ENCODE assay signal across 8 mouse cellular contexts in the genomic region with DNA sequence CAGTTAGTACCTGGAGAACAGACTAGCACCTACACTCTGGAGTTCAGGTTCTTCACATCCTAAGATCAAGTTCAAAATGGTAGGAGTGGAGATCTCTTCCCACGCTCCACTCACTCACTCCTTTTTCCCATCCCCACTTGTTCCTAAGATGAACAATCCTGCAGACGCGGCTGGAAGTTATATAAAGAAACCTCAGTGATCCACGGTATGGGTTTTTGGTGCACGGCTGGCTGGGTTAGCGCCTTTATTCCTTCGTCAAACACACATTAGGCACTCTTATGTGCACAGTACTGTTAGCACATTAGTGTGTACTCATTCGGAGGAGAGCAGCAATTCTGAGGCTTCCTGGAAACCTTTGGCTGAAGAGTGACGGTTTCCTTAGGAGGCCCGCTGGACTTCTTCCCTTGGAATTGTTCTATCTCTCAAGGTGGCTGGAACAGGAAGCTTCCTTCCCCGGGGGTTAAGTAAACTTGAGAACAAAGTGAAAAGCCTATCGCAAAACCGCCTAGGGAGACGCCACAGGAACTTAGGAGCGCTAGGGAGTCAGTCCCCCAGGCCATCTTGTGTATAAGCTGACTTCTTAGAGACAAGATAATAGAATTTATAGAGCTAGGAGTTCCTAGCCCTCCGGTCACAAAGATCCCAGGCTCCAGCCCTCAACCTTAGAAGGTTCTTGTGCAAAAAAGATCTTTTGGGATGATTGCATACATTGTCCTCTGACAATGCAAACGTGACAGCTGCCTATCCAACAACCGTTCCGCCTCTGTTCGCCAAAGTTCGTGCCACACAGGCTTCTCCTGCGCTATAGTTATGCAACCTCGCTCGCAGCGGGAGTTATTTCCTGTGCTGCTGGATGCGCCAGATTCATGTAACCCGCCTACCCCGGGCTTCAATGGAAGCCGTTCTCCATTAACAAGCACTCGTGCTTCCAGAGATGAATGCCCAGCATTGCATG. TPM values are rescaled to one million over a fixed set of nuclear protein-coding genes. Genes with fewer than 3 reads are reported as not detected.
DNase-seq lines count a peak whose midpoint lies in the region; ATAC-seq and TF ChIP-seq lines count a peak whose summit lies in the region.

No protein-coding gene starts in this region.

- H3K9me3 ChIP-seq in lung, embryonic 14.5 days (ENCODE audit: low read depth, low read length): no peaks in the 10 kb centered on the region

- DNase-seq in MN1 (ENCODE audit: low spot score): peak; percentile 75
- DNase-seq in cerebellum, adult 8-10 months: peak; percentile 88
- peak; percentile 73 for DNase-seq in heart, postnatal 4 days
- peak; percentile 69 for DNase-seq in layer of hippocampus, adult 9-10 months (ENCODE audit: low spot score)
- peak; percentile 91 for DNase-seq in lung, embryonic 14.5 days
- peak; percentile 58 for DNase-seq in ovary, postnatal 10 days (ENCODE audit: low spot score)
- peak; percentile 56 for DNase-seq in thymus, postnatal 14 days

- ATAC-seq in frontal cortex, adult (ENCODE audit: low TSS enrichment): peak; percentile 62
- ATAC-seq in lung, embryonic 14.5 days (ENCODE audit: insufficient read depth): peak; percentile 68

- 5% methylated on average over 30 of the region's 30 CpGs for WGBS in lung, embryonic 14.5 days

- H3K4me1 ChIP-seq in lung, embryonic 14.5 days (ENCODE audit: insufficient read depth): no peaks in the 10 kb centered on the region

- H3K36me3 ChIP-seq in lung, embryonic 14.5 days (ENCODE audit: insufficient read depth): no peaks in the 10 kb centered on the region

- H3K4me2 ChIP-seq in lung, embryonic 14.5 days: peak overlapping the region; percentile 77

- peak overlapping the region; percentile 100 for H3K4me3 ChIP-seq in lung, embryonic 14.5 days (ENCODE audit: low read depth, low read length)

- no peak for TF ChIP-seq CTCF in lung, embryonic 14.5 days (IDR thresholded peaks at IDR 0.05; ENCODE audit: low read depth)

- H3K9ac ChIP-seq in lung, embryonic 14.5 days: peak overlapping the region; percentile 99

- no peaks in the 10 kb centered on the region for H3K27me3 ChIP-seq in lung, embryonic 14.5 days (ENCODE audit: insufficient read depth, low read length)

- H3K27ac ChIP-seq in lung, embryonic 14.5 days (ENCODE audit: low read depth): peak overlapping the region; percentile 100

RNA-seq across cellular contexts. Expression of a gene that starts 1.6 kb away (rescaled TPM):
- 10 to 100 TPM; 31.0 to 32.2 TPM for total RNA-seq in heart, postnatal 4 days (2021)
- 33.6 and 33.7 TPM in 2 replicates for polyA plus RNA-seq in lung, embryonic 14.5 days (2014; fragmentation: Nextera tagmentation; extraction: Ambion mirVana)

Comparison
In these comparisons a context has a peak if more than half of its experiments do, and no peak if none do; other contexts are left out.
1. Peak in every context shown above with its lines: DNase-seq, ATAC-seq, H3K4me3 ChIP-seq and H3K27ac ChIP-seq.